Mouse (Mus musculus): ENCODE measurements around the gene Zfp750. TPM values are rescaled to one million over a fixed set of nuclear protein-coding genes. Genes with fewer than 3 reads are reported as not detected.

Gene Zfp750
- total and polyA plus RNA-seq, 3 experiments, result 0.06 to 0.08 TPM; not detected in 1

DNA sequence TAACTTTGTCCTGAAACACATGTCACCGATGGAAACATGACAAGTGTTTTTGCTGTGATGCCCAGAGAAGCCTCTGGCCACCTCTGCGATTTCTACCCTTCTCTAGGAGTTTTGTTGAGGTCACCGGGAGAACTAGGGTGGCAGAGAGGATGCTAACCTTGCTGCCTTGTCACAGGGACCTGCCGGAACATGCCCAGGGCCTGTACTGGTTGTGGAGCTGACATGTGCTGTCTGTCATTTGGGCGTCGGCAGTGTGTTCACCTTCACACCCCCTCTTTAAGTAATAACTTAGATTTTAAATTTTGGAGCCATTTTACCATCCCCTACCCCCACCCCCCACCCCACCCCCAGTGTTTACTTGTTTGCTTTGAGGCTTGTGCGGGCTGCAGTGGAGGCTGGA lies 570 bp upstream of the Zfp750 start:
- Histone ChIP-seq H3K27me3 (ENCODE audit: control insufficient read depth in 1 of 2, insufficient read depth in 2 of 2, low read length in 2 of 2) (no peaks in the 10 kb centered on the region), H3K27ac (ENCODE audit: control insufficient read depth, low read depth, low read length) (no peak overlapping the region), H3K4me3 (ENCODE audit: control insufficient read depth in 1 of 2, insufficient read depth in 1 of 2, low read depth in 2 of 2, low read length in 2 of 2) (no peak overlapping the region), H3K4me1 (ENCODE audit: control insufficient read depth in 1 of 2, insufficient read depth in 2 of 2, low read length in 2 of 2) (peaks cover 8 to 13% of the 10 kb centered on the region in 2 experiments), H3K79me2 (ENCODE audit: control insufficient read depth, insufficient read depth, low read length, poor library complexity) (no peaks in the 10 kb centered on the region), H3K9ac (ENCODE audit: control insufficient read depth, low read depth, low read length, poor library complexity, severe bottlenecking) (no peak overlapping the region), H3K36me3 (ENCODE audit: control insufficient read depth in 1 of 2, insufficient read depth in 2 of 2, low read length in 2 of 2) (peaks cover 0 to 2% of the 10 kb centered on the region in 2 experiments; a peak in 3 of 4 replicates), H3K9me3 (replicated peaks; ENCODE audit: insufficient read depth, low read length) (no peaks in the 10 kb centered on the region)
- no peak for TF ChIP-seq NRF1 (IDR thresholded peaks at IDR 0.05; ENCODE audit: insufficient read depth, low read depth, low read length, poor library complexity, severe bottlenecking)
- no peak for TF ChIP-seq USF2 (IDR thresholded peaks at IDR 0.05; ENCODE audit: borderline replicate concordance in 1 of 2, insufficient read depth in 1 of 2, low read depth in 1 of 2, low read length in 2 of 2)
- no peak for TF ChIP-seq SIN3A (IDR thresholded peaks at IDR 0.05; ENCODE audit: low read length)
- no peak for TF ChIP-seq ZMIZ1 (IDR thresholded peaks at IDR 0.05; ENCODE audit: low read depth, low read length)
- no peak for TF ChIP-seq MAZ (IDR thresholded peaks at IDR 0.05; ENCODE audit: low read depth, low read length)
- TF ChIP-seq CHD2 (IDR thresholded peaks at IDR 0.05; ENCODE audit: low read length), result no peak
- no peak for TF ChIP-seq USF1 (IDR thresholded peaks at IDR 0.05; ENCODE audit: low read depth, low read length)
- TF ChIP-seq CTCF (IDR thresholded peaks at IDR 0.05 in 2 of 3, conservative IDR thresholded peaks at IDR 0.05 in 1 of 3; ENCODE audit: control insufficient read depth in 1 of 3, insufficient read depth in 1 of 3, low read depth in 2 of 3, low read length in 3 of 3, poor library complexity in 1 of 3, severe bottlenecking in 1 of 3), result no peak
- no peak for TF ChIP-seq POLR2A (IDR thresholded peaks at IDR 0.05; ENCODE audit: control insufficient read depth in 1 of 2, insufficient read depth in 1 of 2, low read depth in 1 of 2, low read length in 2 of 2, poor library complexity in 1 of 2)
- no peak for TF ChIP-seq SMC3 (IDR thresholded peaks at IDR 0.05; ENCODE audit: low read depth, low read length)
- no peak for TF ChIP-seq MXI1 (IDR thresholded peaks at IDR 0.05; ENCODE audit: low read depth, low read length)
- TF ChIP-seq RCOR1 (IDR thresholded peaks at IDR 0.05; ENCODE audit: low read depth, low read length), result no peak
- no peak for TF ChIP-seq UBTF (IDR thresholded peaks at IDR 0.05; ENCODE audit: borderline replicate concordance, insufficient read depth, low read depth, low read length)
- no peak for TF ChIP-seq KAT2A (conservative IDR thresholded peaks at IDR 0.05; ENCODE audit: low read depth, low read length)
- no peak for TF ChIP-seq EP300 (IDR thresholded peaks at IDR 0.05; ENCODE audit: low read depth in 1 of 2, low read length in 2 of 2)
- no peak for DNase-seq (ENCODE audit: low read depth, low spot score)

GRCm38 (mm10) chr11:121517687-121518465 lies 1.3 kb downstream of the Zfp750 start:
- Histone ChIP-seq H3K4me1 (ENCODE audit: control insufficient read depth in 1 of 2, insufficient read depth in 2 of 2, low read length in 2 of 2) (peaks cover 4 to 7% of the 10 kb centered on the region in 2 experiments), H3K4me3 (ENCODE audit: control insufficient read depth in 1 of 2, insufficient read depth in 1 of 2, low read depth in 2 of 2, low read length in 2 of 2) (no peak overlapping the region), H3K27me3 (ENCODE audit: control insufficient read depth in 1 of 2, insufficient read depth in 2 of 2, low read length in 2 of 2) (no peaks in the 10 kb centered on the region), H3K9ac (ENCODE audit: control insufficient read depth, low read depth, low read length, poor library complexity, severe bottlenecking) (no peak overlapping the region), H3K79me2 (ENCODE audit: control insufficient read depth, insufficient read depth, low read length, poor library complexity) (no peaks in the 10 kb centered on the region), H3K9me3 (replicated peaks; ENCODE audit: insufficient read depth, low read length) (no peaks in the 10 kb centered on the region), H3K27ac (ENCODE audit: control insufficient read depth, low read depth, low read length) (no peak overlapping the region), H3K36me3 (ENCODE audit: control insufficient read depth in 1 of 2, insufficient read depth in 2 of 2, low read length in 2 of 2) (peaks cover 0 to 2% of the 10 kb centered on the region in 2 experiments; a peak in 3 of 4 replicates)
- no peak for DNase-seq (ENCODE audit: low read depth, low spot score)
- TF ChIP-seq RCOR1 (IDR thresholded peaks at IDR 0.05; ENCODE audit: low read depth, low read length), result no peak
- TF ChIP-seq MYC (IDR thresholded peaks at IDR 0.05; ENCODE audit: low read depth, low read length), result no peak
- no peak for TF ChIP-seq ETS1 (IDR thresholded peaks at IDR 0.05; ENCODE audit: low read depth, low read length)
- no peak for TF ChIP-seq UBTF (IDR thresholded peaks at IDR 0.05; ENCODE audit: borderline replicate concordance, insufficient read depth, low read depth, low read length)
- no peak for TF ChIP-seq HCFC1 (IDR thresholded peaks at IDR 0.05; ENCODE audit: low read depth, low read length)
- TF ChIP-seq NRF1 (IDR thresholded peaks at IDR 0.05; ENCODE audit: insufficient read depth, low read depth, low read length, poor library complexity, severe bottlenecking), result no peak
- TF ChIP-seq ZNF384 (IDR thresholded peaks at IDR 0.05; ENCODE audit: low read depth, low read length), result no peak
- no peak for TF ChIP-seq RAD21 (IDR thresholded peaks at IDR 0.05; ENCODE audit: low read depth, low read length)
- no peak for TF ChIP-seq ZMIZ1 (IDR thresholded peaks at IDR 0.05; ENCODE audit: low read depth, low read length)
- TF ChIP-seq JUND (IDR thresholded peaks at IDR 0.05; ENCODE audit: low read depth, low read length), result no peak
- TF ChIP-seq MAX (IDR thresholded peaks at IDR 0.05; ENCODE audit: low read length), result no peak
- no peak for TF ChIP-seq CTCF (IDR thresholded peaks at IDR 0.05 in 2 of 3, conservative IDR thresholded peaks at IDR 0.05 in 1 of 3; ENCODE audit: control insufficient read depth in 1 of 3, insufficient read depth in 1 of 3, low read depth in 2 of 3, low read length in 3 of 3, poor library complexity in 1 of 3, severe bottlenecking in 1 of 3)
- no peak for TF ChIP-seq EP300 (IDR thresholded peaks at IDR 0.05; ENCODE audit: low read depth in 1 of 2, low read length in 2 of 2)
- TF ChIP-seq GATA1 (IDR thresholded peaks at IDR 0.05; ENCODE audit: low read depth, low read length), result no peak
